Mouse (Mus musculus) limb, embryonic 12.5 days (tissue): Measurements from ENCODE around the gene Tlcd2. TPM values are rescaled to one million over a fixed set of nuclear protein-coding genes. Genes with fewer than 3 reads are reported as not detected.

Source experiments
- ATAC-seq: fragments of 200-750 bp; cut with Nextera tagmentation; 2 replicates; pipeline ENCODE4 v1.8.0; 2017; ENCODE audit warnings: low read depth, moderate TSS enrichment; ENCODE audit not compliant: insufficient number of reproducible peaks, insufficient read depth, low FRiP score, low TSS enrichment
- H3K27ac ChIP-seq: fragments of 300-500 bp; sonication (generic); 2 replicates; pipeline ENCODE4 v1.5.1; 2016; ENCODE audit warnings: mild to moderate bottlenecking, moderate library complexity
- H3K27me3 ChIP-seq: fragments of 300-500 bp; sonication (generic); 2 replicates; pipeline ENCODE4 v1.6.1; 2016; ENCODE audit warnings: mild to moderate bottlenecking, moderate library complexity
- H3K36me3 ChIP-seq: fragments of 300-500 bp; sonication (generic); 2 replicates; pipeline ENCODE4 v1.6.1; 2016; ENCODE audit warnings: mild to moderate bottlenecking, moderate library complexity
- H3K4me1 ChIP-seq: fragments of 300-500 bp; sonication (generic); replicated peaks from 2 replicates; pipeline ENCODE4 v1.6.1; 2016
- H3K4me2 ChIP-seq: fragments of 300-500 bp; sonication (generic); 2 replicates; pipeline ENCODE4 v1.6.1; 2016; ENCODE audit warnings: mild to moderate bottlenecking, moderate library complexity
- H3K4me3 ChIP-seq: fragments of 300-500 bp; sonication (generic); replicated peaks from 2 replicates; pipeline ENCODE4 v1.5.1; 2016; ENCODE audit warnings: mild to moderate bottlenecking
- H3K9ac ChIP-seq: fragments of 300-500 bp; sonication (generic); replicated peaks from 2 replicates; pipeline ENCODE4 v1.6.1; 2016; ENCODE audit warnings: mild to moderate bottlenecking, moderate library complexity
- H3K9me3 ChIP-seq: fragments of 300-500 bp; sonication (generic); 2 replicates; pipeline ENCODE4 v1.6.1; 2016; ENCODE audit warnings: mild to moderate bottlenecking, moderate library complexity
- WGBS: fragments of 180-500 bp; shearing (Covaris S2); methylation state at CpG from one replicate; pipeline ENCODE4 v1.1.7; 2016; 5-methylcytosine and 5-hydroxymethylcytosine counted together
- polyA plus RNA-seq: library from polyadenylated mRNA; unstranded; fragments of >200 nt; fragmentation: Nextera tagmentation; extraction: Ambion mirVana; gene quantifications from 2 replicates; pipeline ENCODE4 v1.2.1, GENCODE M21; 2016

The Tlcd2 gene
- polyA plus RNA-seq, 1 experiment from 2014 or later, result 17.5 TPM

- Histone ChIP-seq H3K9me3 (peaks cover 3% of the 10 kb centered on the region; the same call in 1 of the 2 replicates), H3K36me3 (no peaks in the 10 kb centered on the region), H3K27me3 (no peaks in the 10 kb centered on the region), H3K4me1 (no peaks in the 10 kb centered on the region), H3K4me2 (no peak overlapping the region), H3K4me3 (no peak overlapping the region), H3K27ac (no peak overlapping the region), H3K9ac (no peak overlapping the region)
- WGBS, result 85% methylated on average over 9 of the region's 9 CpGs
- no peak for ATAC-seq
Observed at GRCm38 (mm10) chr11:75429019-75429705, 32.4 kb upstream of the Tlcd2 start.

GRCm38 (mm10) chr11:75431307-75431706, 30.2 kb upstream of the Tlcd2 start:
- Histone ChIP-seq H3K9me3 (peaks cover 8% of the 10 kb centered on the region; the same call in 1 of the 2 replicates), H3K27ac (no peak overlapping the region), H3K36me3 (no peaks in the 10 kb centered on the region), H3K27me3 (no peaks in the 10 kb centered on the region), H3K4me1 (no peaks in the 10 kb centered on the region), H3K9ac (no peak overlapping the region), H3K4me3 (no peak overlapping the region), H3K4me2 (no peak overlapping the region)
- ATAC-seq, result no peak
- WGBS, result 86% methylated on average over 11 of the region's 11 CpGs

GRCm38 (mm10) chr11:75434138-75434537, 27.4 kb upstream of the Tlcd2 start:
- H3K9me3 ChIP-seq, result peaks cover 8% of the 10 kb centered on the region; the same call in 1 of the 2 replicates
- H3K4me1 ChIP-seq, result no peaks in the 10 kb centered on the region
- 88% methylated on average over 5 of the region's 5 CpGs for WGBS
- no peaks in the 10 kb centered on the region for H3K36me3 ChIP-seq
- no peak overlapping the region for H3K27ac ChIP-seq
- no peak overlapping the region for H3K4me3 ChIP-seq
- no peak overlapping the region for H3K9ac ChIP-seq
- ATAC-seq, result no peak
- no peaks in the 10 kb centered on the region for H3K27me3 ChIP-seq
- no peak overlapping the region for H3K4me2 ChIP-seq

- H3K9ac ChIP-seq, result no peak overlapping the region
- H3K27me3 ChIP-seq, result no peaks in the 10 kb centered on the region
- peaks cover 15% of the 10 kb centered on the region for H3K36me3 ChIP-seq
- peaks cover 6% of the 10 kb centered on the region; the same call in 1 of the 2 replicates for H3K9me3 ChIP-seq
- no peaks in the 10 kb centered on the region for H3K4me1 ChIP-seq
- H3K4me2 ChIP-seq, result no peak overlapping the region
- H3K27ac ChIP-seq, result no peak overlapping the region
- no peak overlapping the region for H3K4me3 ChIP-seq
- WGBS, result 81% methylated on average over 13 of the region's 13 CpGs
- no peak for ATAC-seq
Observed at GRCm38 (mm10) chr11:75438194-75438593, 23.3 kb upstream of the Tlcd2 start.

GRCm38 (mm10) chr11:75438804-75439203, 22.7 kb upstream of the Tlcd2 start:
- Histone ChIP-seq H3K9me3 (peaks cover 6% of the 10 kb centered on the region; the same call in 1 of the 2 replicates), H3K4me2 (no peak overlapping the region), H3K9ac (no peak overlapping the region), H3K27ac (no peak overlapping the region), H3K36me3 (peaks cover 18% of the 10 kb centered on the region), H3K27me3 (no peaks in the 10 kb centered on the region), H3K4me3 (no peak overlapping the region), H3K4me1 (no peaks in the 10 kb centered on the region)
- ATAC-seq, result no peak
- 87% methylated on average over 3 of the region's 3 CpGs for WGBS

GRCm38 (mm10) chr11:75439363-75439762, 22.2 kb upstream of the Tlcd2 start, which contains the start of gene Serpinf2:
Gene Serpinf2 (minus strand): TSS chr11:75439591.
- Histone ChIP-seq H3K4me1 (no peaks in the 10 kb centered on the region), H3K4me3 (no peak within 1 kb of the TSS), H3K27ac (no peak within 1 kb of the TSS), H3K9ac (no peak within 1 kb of the TSS), H3K27me3 (no peaks in the 10 kb centered on the region), H3K9me3 (peaks cover 3% of the 10 kb centered on the region; the same call in 1 of the 2 replicates), H3K4me2 (no peak within 1 kb of the TSS), H3K36me3 (peaks cover 18% of the 10 kb centered on the region)
- 90% methylated on average over 6 of the region's 6 CpGs for WGBS
- ATAC-seq, result no peak

GRCm38 (mm10) chr11:75439951-75440350, 21.6 kb upstream of the Tlcd2 start:
- H3K27ac ChIP-seq, result no peak overlapping the region
- peaks cover 18% of the 10 kb centered on the region for H3K36me3 ChIP-seq
- no peak for ATAC-seq
- H3K27me3 ChIP-seq, result no peaks in the 10 kb centered on the region
- H3K4me2 ChIP-seq, result no peak overlapping the region
- no peak overlapping the region for H3K4me3 ChIP-seq
- H3K9me3 ChIP-seq, result no peaks in the 10 kb centered on the region
- 82% methylated on average over 3 of the region's 3 CpGs for WGBS
- no peaks in the 10 kb centered on the region for H3K4me1 ChIP-seq
- H3K9ac ChIP-seq, result no peak overlapping the region

GRCm38 (mm10) chr11:75441034-75441433, 20.5 kb upstream of the Tlcd2 start:
- H3K4me2 ChIP-seq, result no peak overlapping the region
- no peaks in the 10 kb centered on the region for H3K9me3 ChIP-seq
- no peaks in the 10 kb centered on the region for H3K4me1 ChIP-seq
- H3K9ac ChIP-seq, result no peak overlapping the region
- H3K27me3 ChIP-seq, result no peaks in the 10 kb centered on the region
- H3K27ac ChIP-seq, result no peak overlapping the region
- WGBS, result 77% methylated on average over 7 of the region's 7 CpGs
- H3K36me3 ChIP-seq, result peaks cover 25% of the 10 kb centered on the region
- H3K4me3 ChIP-seq, result no peak overlapping the region
- no peak for ATAC-seq

GRCm38 (mm10) chr11:75441601-75442000, 19.9 kb upstream of the Tlcd2 start:
- Histone ChIP-seq H3K4me3 (no peak overlapping the region), H3K27me3 (no peaks in the 10 kb centered on the region), H3K27ac (no peak overlapping the region), H3K9ac (no peak overlapping the region), H3K4me2 (no peak overlapping the region), H3K36me3 (peaks cover 25% of the 10 kb centered on the region), H3K9me3 (no peaks in the 10 kb centered on the region), H3K4me1 (no peaks in the 10 kb centered on the region)
- 91% methylated on average over 16 of the region's 16 CpGs for WGBS
- ATAC-seq, result no peak

- H3K9ac ChIP-seq, result no peak overlapping the region
- H3K4me2 ChIP-seq, result no peak overlapping the region
- WGBS, result 47% methylated on average over 8 of the region's 8 CpGs
- H3K4me3 ChIP-seq, result no peak overlapping the region
- H3K9me3 ChIP-seq, result no peaks in the 10 kb centered on the region
- H3K27ac ChIP-seq, result no peak overlapping the region
- no peaks in the 10 kb centered on the region for H3K4me1 ChIP-seq
- H3K27me3 ChIP-seq, result no peaks in the 10 kb centered on the region
- H3K36me3 ChIP-seq, result peaks cover 42% of the 10 kb centered on the region
- no peak for ATAC-seq
Observed at GRCm38 (mm10) chr11:75443711-75444110, 17.8 kb upstream of the Tlcd2 start.

GRCm38 (mm10) chr11:75448575-75448974, 12.9 kb upstream of the Tlcd2 start:
- Histone ChIP-seq H3K36me3 (peaks cover 45% of the 10 kb centered on the region), H3K4me3 (no peak overlapping the region), H3K4me2 (no peak overlapping the region), H3K9ac (no peak overlapping the region), H3K27ac (no peak overlapping the region), H3K27me3 (no peaks in the 10 kb centered on the region), H3K4me1 (peaks cover 2% of the 10 kb centered on the region), H3K9me3 (no peaks in the 10 kb centered on the region)
- 84% methylated on average over 3 of the region's 3 CpGs for WGBS
- no peak for ATAC-seq

GRCm38 (mm10) chr11:75449695-75450094, 11.8 kb upstream of the Tlcd2 start:
- no peaks in the 10 kb centered on the region for H3K9me3 ChIP-seq
- ATAC-seq, result no peak
- H3K36me3 ChIP-seq, result peaks cover 45% of the 10 kb centered on the region
- no peaks in the 10 kb centered on the region for H3K27me3 ChIP-seq
- peaks cover 11% of the 10 kb centered on the region for H3K4me1 ChIP-seq
- WGBS, result 85% methylated on average over 7 of the region's 7 CpGs
- no peak overlapping the region for H3K4me2 ChIP-seq
- no peak overlapping the region for H3K9ac ChIP-seq
- H3K27ac ChIP-seq, result no peak overlapping the region
- H3K4me3 ChIP-seq, result no peak overlapping the region
